Mouse (Mus musculus) midbrain, embryonic 16.5 days (tissue): Measurements from ENCODE around the gene Kdm5a. TPM values are rescaled to one million over a fixed set of nuclear protein-coding genes. Genes with fewer than 3 reads are reported as not detected.

Experiments used
- ATAC-seq: fragments of 200-750 bp; cut with Nextera tagmentation; 2 replicates; pipeline ENCODE4 v1.8.0; 2017; ENCODE audit warnings: moderate TSS enrichment
- H3K27ac ChIP-seq: fragments of 300-500 bp; sonication (generic); 2 replicates; pipeline ENCODE4 v1.5.1; 2014; ENCODE audit warnings: mild to moderate bottlenecking, low read length, mixed read lengths
- H3K27me3 ChIP-seq: fragments of 300-500 bp; sonication (generic); 2 replicates; pipeline ENCODE4 v1.6.1; 2014; ENCODE audit warnings: low read depth, low read length, mixed read lengths; ENCODE audit not compliant: control insufficient read depth, insufficient read depth
- H3K36me3 ChIP-seq: fragments of 300-500 bp; sonication (generic); 2 replicates; pipeline ENCODE4 v1.6.1; 2014; ENCODE audit warnings: mild to moderate bottlenecking, low read length, moderate library complexity, mixed read lengths; ENCODE audit not compliant: control insufficient read depth, insufficient read depth
- H3K4me1 ChIP-seq: fragments of 300-500 bp; sonication (generic); 2 replicates; pipeline ENCODE4 v1.6.1; 2014; ENCODE audit warnings: mild to moderate bottlenecking, low read length, mixed read lengths; ENCODE audit not compliant: control insufficient read depth, insufficient read depth
- H3K4me2 ChIP-seq: fragments of 300-500 bp; sonication (generic); 2 replicates; pipeline ENCODE4 v1.6.1; 2014; ENCODE audit warnings: mild to moderate bottlenecking, low read length, mixed read lengths
- H3K4me3 ChIP-seq: fragments of 300-500 bp; sonication (generic); 2 replicates; pipeline ENCODE4 v1.5.1; 2014; ENCODE audit warnings: low read depth, mild to moderate bottlenecking, low read length, moderate library complexity, mixed read lengths
- H3K9ac ChIP-seq: fragments of 300-500 bp; sonication (generic); 2 replicates; pipeline ENCODE4 v1.6.1; 2014; ENCODE audit warnings: low read depth, low read length, mixed read lengths
- H3K9me3 ChIP-seq: fragments of 300-500 bp; sonication (generic); replicated peaks from 2 replicates; pipeline ENCODE4 v1.6.1; 2014; ENCODE audit warnings: mild to moderate bottlenecking, low read length, mixed read lengths; ENCODE audit not compliant: control insufficient read depth, poor library complexity, severe bottlenecking
- WGBS: fragments of 180-500 bp; shearing (Covaris S2); extraction: QIAGEN DNeasy Blood & Tissue Kit; methylation state at CpG from one replicate; pipeline ENCODE4 v1.1.7; 2014; 5-methylcytosine and 5-hydroxymethylcytosine counted together
- polyA plus RNA-seq: library from polyadenylated mRNA; unstranded; fragments of >200 nt; fragmentation: Nextera tagmentation; extraction: Ambion mirVana; gene quantifications from 2 replicates; pipeline ENCODE4 v1.2.1, GENCODE M21; 2015

Gene Kdm5a
- polyA plus RNA-seq, 1 experiment from 2014 or later, result 32.0 TPM

DNA sequence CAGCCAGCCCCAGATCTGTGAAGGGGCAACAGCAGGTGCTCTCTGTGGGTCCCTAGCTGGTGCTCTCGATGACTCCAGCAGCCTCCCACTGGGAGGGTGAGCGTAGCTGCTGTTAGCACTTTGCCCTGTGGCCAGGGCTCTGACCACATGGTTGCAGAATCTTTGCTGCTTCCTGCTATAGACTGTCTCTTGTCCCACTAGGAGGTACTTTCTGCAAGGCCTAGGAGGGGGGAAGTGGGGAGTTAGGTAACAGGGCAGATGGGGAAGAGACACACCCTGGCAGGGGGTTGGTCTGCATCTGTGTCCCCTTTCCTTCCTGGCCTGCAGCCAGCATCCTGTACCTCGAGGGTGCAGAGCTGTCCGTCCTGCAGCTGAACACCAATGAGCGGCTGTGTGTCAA lies 109.5 kb downstream of the Kdm5a start:
- no peaks in the 10 kb centered on the region for H3K27me3 ChIP-seq
- H3K36me3 ChIP-seq, result no peaks in the 10 kb centered on the region
- 25% methylated on average over 5 of the region's 5 CpGs for WGBS
- peaks cover 6% of the 10 kb centered on the region; the same call in 1 of the 2 replicates for H3K4me1 ChIP-seq
- ATAC-seq, result no peak
- no peak overlapping the region for H3K4me2 ChIP-seq
- H3K4me3 ChIP-seq, result no peak overlapping the region
- H3K27ac ChIP-seq, result no peak overlapping the region
- no peaks in the 10 kb centered on the region for H3K9me3 ChIP-seq
- no peak overlapping the region for H3K9ac ChIP-seq

- ATAC-seq, result no peak
- H3K4me1 ChIP-seq, result peaks cover 6% of the 10 kb centered on the region; the same call in 1 of the 2 replicates
- no peak overlapping the region for H3K4me3 ChIP-seq
- no peak overlapping the region for H3K4me2 ChIP-seq
- H3K9me3 ChIP-seq, result no peaks in the 10 kb centered on the region
- no peaks in the 10 kb centered on the region for H3K36me3 ChIP-seq
- no peaks in the 10 kb centered on the region for H3K27me3 ChIP-seq
- no peak overlapping the region for H3K9ac ChIP-seq
- WGBS, result 80% methylated on average over 8 of the region's 8 CpGs
- no peak overlapping the region for H3K27ac ChIP-seq
Measured at GRCm38 (mm10) chr6:120475288-120475687, 111.4 kb downstream of the Kdm5a start.

DNA sequence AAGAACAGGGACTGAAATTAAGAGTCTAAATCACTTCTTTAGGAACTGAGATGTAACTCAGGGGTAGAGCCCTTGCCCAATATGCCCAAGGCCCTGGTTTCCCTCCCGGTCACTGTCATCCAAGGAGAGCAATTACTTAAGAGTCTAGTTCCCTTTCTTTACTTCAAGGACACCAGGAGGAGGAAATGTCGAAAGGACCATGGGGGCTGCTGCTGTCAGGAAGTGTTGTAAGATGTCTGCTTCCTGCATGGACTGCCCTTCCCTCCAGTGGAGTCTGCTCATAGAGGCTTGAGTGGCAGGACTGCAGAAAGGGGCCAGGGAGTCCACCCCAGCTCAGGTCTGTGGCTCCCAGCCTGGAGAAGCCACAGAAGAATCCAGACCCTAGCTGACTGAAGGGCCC lies 115.4 kb downstream of the Kdm5a start:
- no peak overlapping the region for H3K9ac ChIP-seq
- whole genome bisulfite sequencing, result 95% methylated on average over 2 of the region's 2 CpGs
- no peak overlapping the region for H3K4me2 ChIP-seq
- no peaks in the 10 kb centered on the region for H3K9me3 ChIP-seq
- no peak overlapping the region for H3K27ac ChIP-seq
- ATAC-seq, result no peak
- no peaks in the 10 kb centered on the region for H3K27me3 ChIP-seq
- no peaks in the 10 kb centered on the region; the same call in 1 of the 2 replicates for H3K4me1 ChIP-seq
- H3K4me3 ChIP-seq, result no peak overlapping the region
- H3K36me3 ChIP-seq, result no peaks in the 10 kb centered on the region

- H3K4me3 ChIP-seq, result no peak overlapping the region
- no peaks in the 10 kb centered on the region for H3K9me3 ChIP-seq
- H3K9ac ChIP-seq, result no peak overlapping the region
- no peaks in the 10 kb centered on the region for H3K36me3 ChIP-seq
- no peaks in the 10 kb centered on the region for H3K27me3 ChIP-seq
- no peaks in the 10 kb centered on the region; the same call in 1 of the 2 replicates for H3K4me1 ChIP-seq
- no peak overlapping the region for H3K4me2 ChIP-seq
- H3K27ac ChIP-seq, result no peak overlapping the region
- WGBS, result 94% methylated on average over 5 of the region's 5 CpGs
- no peak for ATAC-seq
Measured at GRCm38 (mm10) chr6:120480361-120480760, 116.4 kb downstream of the Kdm5a start.

- no peak for ATAC-seq
- Histone ChIP-seq H3K36me3 (no peaks in the 10 kb centered on the region), H3K27ac (no peak overlapping the region), H3K4me2 (no peak overlapping the region), H3K27me3 (no peaks in the 10 kb centered on the region), H3K9ac (no peak overlapping the region), H3K4me3 (no peak overlapping the region), H3K9me3 (no peaks in the 10 kb centered on the region), H3K4me1 (no peaks in the 10 kb centered on the region; the same call in 1 of the 2 replicates)
- 92% methylated on average over 6 of the region's 6 CpGs for WGBS
Measured at GRCm38 (mm10) chr6:120481538-120481937, 117.6 kb downstream of the Kdm5a start.

- ATAC-seq, result no peak
- Histone ChIP-seq H3K4me2 (no peak overlapping the region), H3K36me3 (no peaks in the 10 kb centered on the region), H3K27ac (no peak overlapping the region), H3K4me3 (no peak overlapping the region), H3K27me3 (no peaks in the 10 kb centered on the region), H3K4me1 (no peaks in the 10 kb centered on the region; the same call in 1 of the 2 replicates), H3K9ac (no peak overlapping the region), H3K9me3 (no peaks in the 10 kb centered on the region)
- WGBS, result 93% methylated on average over 14 of the region's 14 CpGs
Measured at GRCm38 (mm10) chr6:120482021-120482420, 118.1 kb downstream of the Kdm5a start.

GRCm38 (mm10) chr6:120482756-120483155 lies 118.8 kb downstream of the Kdm5a start:
- H3K4me2 ChIP-seq, result no peak overlapping the region
- H3K4me1 ChIP-seq, result no peaks in the 10 kb centered on the region; the same call in 1 of the 2 replicates
- WGBS, result 30% methylated on average over 6 of the region's 6 CpGs
- ATAC-seq, result no peak
- no peaks in the 10 kb centered on the region for H3K27me3 ChIP-seq
- no peak overlapping the region for H3K27ac ChIP-seq
- no peak overlapping the region for H3K9ac ChIP-seq
- H3K9me3 ChIP-seq, result no peaks in the 10 kb centered on the region
- no peaks in the 10 kb centered on the region for H3K36me3 ChIP-seq
- H3K4me3 ChIP-seq, result no peak overlapping the region

DNA sequence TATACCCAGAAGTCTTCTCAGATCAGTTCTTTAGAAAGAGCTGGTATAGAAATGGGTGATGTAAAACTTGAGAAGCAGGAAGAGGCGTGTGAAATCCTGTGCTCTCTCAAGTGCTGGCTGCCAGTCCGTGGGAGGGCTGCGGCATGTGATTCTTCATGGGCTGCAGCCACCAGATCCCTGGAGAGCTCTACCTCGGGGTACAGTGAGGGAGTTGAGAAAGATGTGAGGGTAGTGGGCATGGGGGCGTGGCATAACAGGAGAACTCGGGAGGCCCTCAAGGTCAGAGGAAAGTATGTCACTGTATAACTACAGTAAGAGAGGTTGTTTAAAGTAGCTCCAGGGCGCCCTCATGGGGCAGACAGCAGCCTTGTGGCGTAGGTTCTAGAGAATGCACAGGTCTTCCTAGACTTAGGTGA lies 119.3 kb downstream of the Kdm5a start:
- no peak; the same call in 1 of the 2 replicates for ATAC-seq
- WGBS, result 40% methylated on average over 8 of the region's 8 CpGs
- H3K4me1 ChIP-seq, result no peaks in the 10 kb centered on the region; the same call in 1 of the 2 replicates

GRCm38 (mm10) chr6:120485038-120485437 lies 121.1 kb downstream of the Kdm5a start:
- Histone ChIP-seq H3K27ac (no peak overlapping the region), H3K27me3 (no peaks in the 10 kb centered on the region), H3K4me3 (no peak overlapping the region), H3K36me3 (no peaks in the 10 kb centered on the region), H3K9ac (no peak overlapping the region), H3K4me1 (peaks cover 7% of the 10 kb centered on the region; the same call in 1 of the 2 replicates), H3K9me3 (no peaks in the 10 kb centered on the region), H3K4me2 (no peak overlapping the region)
- WGBS, result 78% methylated on average over 3 of the region's 3 CpGs
- ATAC-seq, result no peak

More for the DNA sequence above, 119.3 kb downstream of the Kdm5a start:
- H3K4me3 ChIP-seq, result no peak overlapping the region
- H3K36me3 ChIP-seq, result no peaks in the 10 kb centered on the region
- no peak overlapping the region for H3K27ac ChIP-seq
- H3K9ac ChIP-seq, result no peak overlapping the region
- H3K9me3 ChIP-seq, result no peaks in the 10 kb centered on the region
- H3K27me3 ChIP-seq, result no peaks in the 10 kb centered on the region
- no peak overlapping the region for H3K4me2 ChIP-seq
